Mouse (Mus musculus): ENCODE measurements around the gene Txnip.

DNA sequence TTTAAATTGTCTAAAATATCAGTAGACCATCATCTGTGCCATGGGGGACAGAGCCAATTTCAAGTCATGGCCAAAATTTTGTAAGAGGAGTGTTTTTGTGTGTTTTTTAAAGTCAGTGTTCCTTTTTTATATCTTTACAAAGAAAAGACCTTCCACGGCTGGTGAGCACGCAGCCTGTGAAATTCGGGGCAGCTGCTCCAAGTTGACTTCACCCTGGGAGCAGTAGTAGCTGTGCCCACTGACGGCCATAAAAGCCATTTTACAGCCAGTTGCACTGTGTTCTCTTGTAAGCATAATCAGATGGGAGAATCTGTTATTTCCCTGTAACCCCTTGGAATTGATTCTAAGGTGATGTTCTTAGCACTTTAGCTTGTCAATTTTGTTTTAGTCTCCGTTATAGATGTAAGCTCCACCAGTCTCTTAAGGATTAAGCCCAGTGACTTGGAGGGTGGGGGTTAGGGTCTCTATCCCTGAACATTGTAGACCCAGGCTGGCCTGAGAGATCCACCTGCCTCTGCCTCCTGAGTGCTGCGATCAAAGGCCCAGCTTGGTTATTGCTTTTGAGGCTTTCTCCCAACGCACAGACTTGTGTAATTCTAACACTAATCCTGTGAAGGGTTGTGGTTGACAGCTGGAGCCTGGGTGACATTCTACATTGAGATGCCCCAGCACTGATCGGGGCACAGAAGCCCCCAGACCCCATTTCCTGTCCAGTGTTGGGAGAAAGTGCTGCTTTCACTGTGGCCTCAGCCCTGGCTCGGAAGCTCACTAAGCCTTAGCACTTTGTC is 3.3 kb downstream of the Txnip start:
- TF ChIP-seq CTCF (IDR thresholded peaks at IDR 0.05; ENCODE audit: borderline replicate concordance, control insufficient read depth, extremely low read depth, insufficient read depth, low read length, poor library complexity): no peak
- no peak for TF ChIP-seq POLR2A (IDR thresholded peaks at IDR 0.05; ENCODE audit: control insufficient read depth, extremely low read depth, insufficient read depth, low read length, poor library complexity)
